Mouse (Mus musculus): ENCODE results near the gene Col23a1. TPM values are rescaled to one million over a fixed set of nuclear protein-coding genes. Genes with fewer than 3 reads are reported as not detected.
A peak's percentile ranks its signal among the peaks of the same experiment; 100 is the strongest.

Gene Col23a1
- polyA plus RNA-seq, 1 experiment: 7.1 TPM

- H3K4me3 ChIP-seq (ENCODE audit: insufficient read depth, low read length): no peak overlapping the region
- H3K4me1 ChIP-seq (ENCODE audit: control insufficient read depth, insufficient read depth, low read length): no peaks in the 10 kb centered on the region
- TF ChIP-seq POLR2A (IDR thresholded peaks at IDR 0.05; ENCODE audit: low read depth, low read length): no peak
- no peak for TF ChIP-seq CTCF (IDR thresholded peaks at IDR 0.05; ENCODE audit: borderline replicate concordance, insufficient read depth, low read length)
- no peak overlapping the region for H3K27ac ChIP-seq (ENCODE audit: insufficient read depth, low read length)
Observed at GRCm38 (mm10) chr11:51538388-51538787, 248.7 kb downstream of the Col23a1 start.

- TF ChIP-seq CTCF (IDR thresholded peaks at IDR 0.05; ENCODE audit: borderline replicate concordance, insufficient read depth, low read length): no peak
- no peak for TF ChIP-seq POLR2A (IDR thresholded peaks at IDR 0.05; ENCODE audit: low read depth, low read length)
- Histone ChIP-seq H3K4me1 (ENCODE audit: control insufficient read depth, insufficient read depth, low read length) (no peaks in the 10 kb centered on the region), H3K27ac (ENCODE audit: insufficient read depth, low read length) (no peak overlapping the region), H3K4me3 (ENCODE audit: insufficient read depth, low read length) (no peak overlapping the region)
Observed at GRCm38 (mm10) chr11:51538919-51539758, 249.4 kb downstream of the Col23a1 start.

GRCm38 (mm10) chr11:51539759-51540282 lies 250.1 kb downstream of the Col23a1 start:
- H3K4me1 ChIP-seq (ENCODE audit: control insufficient read depth, insufficient read depth, low read length): no peaks in the 10 kb centered on the region
- H3K4me3 ChIP-seq (ENCODE audit: insufficient read depth, low read length): no peak overlapping the region
- H3K27ac ChIP-seq (ENCODE audit: insufficient read depth, low read length): no peak overlapping the region
- TF ChIP-seq CTCF (IDR thresholded peaks at IDR 0.05; ENCODE audit: borderline replicate concordance, insufficient read depth, low read length) (peak; percentile 80; the same call in 1 of the 2 replicates), POLR2A (IDR thresholded peaks at IDR 0.05; ENCODE audit: low read depth, low read length) (no peak)

GRCm38 (mm10) chr11:51542424-51542823 lies 252.7 kb downstream of the Col23a1 start:
- TF ChIP-seq POLR2A (IDR thresholded peaks at IDR 0.05; ENCODE audit: low read depth, low read length) (no peak), CTCF (IDR thresholded peaks at IDR 0.05; ENCODE audit: borderline replicate concordance, insufficient read depth, low read length) (no peak)
- Histone ChIP-seq H3K4me3 (ENCODE audit: insufficient read depth, low read length) (no peak overlapping the region), H3K4me1 (ENCODE audit: control insufficient read depth, insufficient read depth, low read length) (no peaks in the 10 kb centered on the region), H3K27ac (ENCODE audit: insufficient read depth, low read length) (no peak overlapping the region)

GRCm38 (mm10) chr11:51543487-51544050 lies 253.8 kb downstream of the Col23a1 start:
- TF ChIP-seq POLR2A (IDR thresholded peaks at IDR 0.05; ENCODE audit: low read depth, low read length) (no peak), CTCF (IDR thresholded peaks at IDR 0.05; ENCODE audit: borderline replicate concordance, insufficient read depth, low read length) (no peak)
- H3K27ac ChIP-seq (ENCODE audit: insufficient read depth, low read length): no peak overlapping the region
- no peaks in the 10 kb centered on the region for H3K4me1 ChIP-seq (ENCODE audit: control insufficient read depth, insufficient read depth, low read length)
- H3K4me3 ChIP-seq (ENCODE audit: insufficient read depth, low read length): no peak overlapping the region

- no peak for TF ChIP-seq POLR2A (IDR thresholded peaks at IDR 0.05; ENCODE audit: low read depth, low read length)
- no peak for TF ChIP-seq CTCF (IDR thresholded peaks at IDR 0.05; ENCODE audit: borderline replicate concordance, insufficient read depth, low read length)
- no peak overlapping the region for H3K4me3 ChIP-seq (ENCODE audit: insufficient read depth, low read length)
- no peak overlapping the region for H3K27ac ChIP-seq (ENCODE audit: insufficient read depth, low read length)
- no peaks in the 10 kb centered on the region for H3K4me1 ChIP-seq (ENCODE audit: control insufficient read depth, insufficient read depth, low read length)
Observed at GRCm38 (mm10) chr11:51544413-51544812, 254.7 kb downstream of the Col23a1 start.

- Histone ChIP-seq H3K4me1 (ENCODE audit: control insufficient read depth, insufficient read depth, low read length) (no peaks in the 10 kb centered on the region), H3K27ac (ENCODE audit: insufficient read depth, low read length) (no peak overlapping the region), H3K4me3 (ENCODE audit: insufficient read depth, low read length) (no peak overlapping the region)
- no peak for TF ChIP-seq POLR2A (IDR thresholded peaks at IDR 0.05; ENCODE audit: low read depth, low read length)
- TF ChIP-seq CTCF (IDR thresholded peaks at IDR 0.05; ENCODE audit: borderline replicate concordance, insufficient read depth, low read length): no peak
Observed at GRCm38 (mm10) chr11:51545811-51546210, 256.1 kb downstream of the Col23a1 start.

GRCm38 (mm10) chr11:51551253-51551652 lies 261.5 kb downstream of the Col23a1 start:
- H3K4me1 ChIP-seq (ENCODE audit: control insufficient read depth, insufficient read depth, low read length): peaks cover 3% of the 10 kb centered on the region; the same call in 1 of the 2 replicates
- H3K27ac ChIP-seq (ENCODE audit: insufficient read depth, low read length): no peak overlapping the region
- TF ChIP-seq CTCF (IDR thresholded peaks at IDR 0.05; ENCODE audit: borderline replicate concordance, insufficient read depth, low read length): no peak
- no peak for TF ChIP-seq POLR2A (IDR thresholded peaks at IDR 0.05; ENCODE audit: low read depth, low read length)
- H3K4me3 ChIP-seq (ENCODE audit: insufficient read depth, low read length): no peak overlapping the region

GRCm38 (mm10) chr11:51552091-51552490 lies 262.4 kb downstream of the Col23a1 start:
- Histone ChIP-seq H3K4me1 (ENCODE audit: control insufficient read depth, insufficient read depth, low read length) (peaks cover 3% of the 10 kb centered on the region; the same call in 1 of the 2 replicates), H3K4me3 (ENCODE audit: insufficient read depth, low read length) (no peak overlapping the region), H3K27ac (ENCODE audit: insufficient read depth, low read length) (no peak overlapping the region)
- no peak for TF ChIP-seq CTCF (IDR thresholded peaks at IDR 0.05; ENCODE audit: borderline replicate concordance, insufficient read depth, low read length)

- Histone ChIP-seq H3K4me1 (ENCODE audit: control insufficient read depth, insufficient read depth, low read length) (peaks cover 3% of the 10 kb centered on the region; the same call in 1 of the 2 replicates), H3K27ac (ENCODE audit: insufficient read depth, low read length) (no peak overlapping the region), H3K4me3 (ENCODE audit: insufficient read depth, low read length) (no peak overlapping the region)
- TF ChIP-seq POLR2A (IDR thresholded peaks at IDR 0.05; ENCODE audit: low read depth, low read length): no peak
- TF ChIP-seq CTCF (IDR thresholded peaks at IDR 0.05; ENCODE audit: borderline replicate concordance, insufficient read depth, low read length): no peak
Observed at GRCm38 (mm10) chr11:51554590-51554989, 264.9 kb downstream of the Col23a1 start.

All from embryonic fibroblast, embryonic 13.5 days (primary cell).